Mouse (Mus musculus) testis, adult 2 months (tissue): ENCODE measurements around the gene Arid4a. TPM values are rescaled to one million over a fixed set of nuclear protein-coding genes. Genes with fewer than 3 reads are reported as not detected.

Experiments used
- H3K27ac ChIP-seq: fragments of 200-500 bp; 2 replicates; pipeline ENCODE4 v1.5.1; 2012; ENCODE audit warnings: low read depth, low read length; ENCODE audit not compliant: control insufficient read depth, insufficient read depth
- H3K27me3 ChIP-seq: fragments of 200-500 bp; 2 replicates; pipeline ENCODE4 v1.6.1; 2012; ENCODE audit warnings: mild to moderate bottlenecking, low read length, moderate library complexity; ENCODE audit not compliant: control insufficient read depth, insufficient read depth
- H3K36me3 ChIP-seq: fragments of 200-500 bp; 2 replicates; pipeline ENCODE4 v1.6.1; 2012; ENCODE audit warnings: mild to moderate bottlenecking, low read length; ENCODE audit not compliant: control insufficient read depth, insufficient read depth
- H3K4me1 ChIP-seq: fragments of 200-500 bp; 2 replicates; pipeline ENCODE4 v1.6.1; 2012; ENCODE audit warnings: low read length; ENCODE audit not compliant: control insufficient read depth, insufficient read depth
- H3K4me3 ChIP-seq: fragments of 200-500 bp; 2 replicates; pipeline ENCODE4 v1.5.1; 2012; ENCODE audit warnings: low read depth, mild to moderate bottlenecking, low read length, moderate library complexity, mixed read lengths; ENCODE audit not compliant: control insufficient read depth
- CTCF ChIP-seq: fragments of 200-500 bp; IDR thresholded peaks from 2 replicates; pipeline ENCODE4 v1.5.1; 2012; ENCODE audit warnings: low read depth, mild to moderate bottlenecking, inconsistent platforms, low read length, moderate library complexity; ENCODE audit not compliant: control insufficient read depth, insufficient read depth, insufficient replicate concordance
- POLR2A ChIP-seq: fragments of 200-500 bp; IDR thresholded peaks from 2 replicates; pipeline ENCODE4 v1.6.1; 2012; ENCODE audit warnings: low read depth, mild to moderate bottlenecking, inconsistent platforms, low read length, moderate library complexity; ENCODE audit not compliant: control insufficient read depth
- polyA plus RNA-seq: library from polyadenylated mRNA; depleted of rRNA; stranded (reverse); fragments of >200 nt; gene quantifications from 2 replicates; pipeline ENCODE4 v1.2.3, GENCODE M21; 2012

Gene Arid4a
- polyA plus RNA-seq, 1 experiment, result 3.5 TPM

GRCm38 (mm10) chr12:70974441-70975266, 41.1 kb upstream of the Arid4a start, which contains the start of gene Psma3:
Psma3 (plus strand) TSS chr12:70974621.
- no peaks in the 10 kb centered on the region; the same call in 1 of the 2 replicates for H3K4me1 ChIP-seq
- TF ChIP-seq CTCF, result no peak
- TF ChIP-seq POLR2A, result peak; percentile 92
- H3K27me3 ChIP-seq, result no peaks in the 10 kb centered on the region
- H3K4me3 ChIP-seq, result peak within 1 kb of the TSS; percentile 97
- H3K27ac ChIP-seq, result peak within 1 kb of the TSS; percentile 93
- H3K36me3 ChIP-seq, result no peaks in the 10 kb centered on the region

DNA sequence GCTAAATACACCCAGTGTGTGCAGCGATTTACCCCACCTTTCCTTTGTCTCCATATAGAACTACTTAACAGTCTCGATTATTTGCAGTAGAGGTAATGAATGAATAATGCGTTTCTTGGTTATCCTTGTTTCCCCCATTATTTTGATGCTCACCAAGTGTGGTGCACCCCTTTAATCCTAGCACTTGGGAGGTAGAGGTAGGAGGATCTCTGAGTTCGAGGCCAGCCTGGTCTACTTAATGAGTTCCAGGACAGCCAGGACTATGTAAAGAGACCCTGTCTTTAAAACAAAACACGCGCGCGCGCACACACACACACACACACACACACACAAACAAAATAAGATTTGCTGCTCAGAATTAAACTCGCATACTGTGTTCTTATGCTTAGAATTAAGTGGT, 40.4 kb upstream of the Arid4a start:
- Histone ChIP-seq H3K27ac (peak overlapping the region; percentile 93), H3K4me1 (no peaks in the 10 kb centered on the region; the same call in 1 of the 2 replicates), H3K36me3 (no peaks in the 10 kb centered on the region), H3K4me3 (peak overlapping the region; percentile 97), H3K27me3 (no peaks in the 10 kb centered on the region)
- no peak for TF ChIP-seq POLR2A

DNA sequence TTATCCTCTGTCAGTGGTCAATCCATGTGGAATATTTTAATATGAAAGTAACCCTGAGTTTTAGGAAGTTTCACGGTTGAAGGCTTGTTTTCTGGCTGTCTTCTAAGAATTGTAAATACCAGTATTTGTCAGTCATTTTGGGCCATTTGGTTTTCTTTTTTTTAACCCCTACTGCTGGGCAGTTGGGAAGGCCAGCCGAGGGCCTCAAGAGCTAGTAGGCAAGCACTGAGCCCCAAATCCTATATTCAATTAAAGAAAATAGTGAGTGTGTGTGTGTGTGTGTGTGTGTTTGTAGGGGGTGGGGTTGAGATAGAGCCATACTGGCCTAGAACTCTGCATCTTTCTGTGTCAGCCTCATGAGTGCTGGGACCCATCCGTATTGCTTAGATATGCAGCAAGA, 39.9 kb upstream of the Arid4a start:
- Histone ChIP-seq H3K4me3 (no peak overlapping the region; the same call in 1 of the 2 replicates), H3K4me1 (no peaks in the 10 kb centered on the region; the same call in 1 of the 2 replicates), H3K27ac (no peak overlapping the region), H3K27me3 (no peaks in the 10 kb centered on the region), H3K36me3 (no peaks in the 10 kb centered on the region)
- TF ChIP-seq POLR2A, result no peak
- TF ChIP-seq CTCF, result no peak

- Histone ChIP-seq H3K36me3 (no peaks in the 10 kb centered on the region; the same call in 1 of the 2 replicates), H3K27me3 (no peaks in the 10 kb centered on the region), H3K4me3 (no peak overlapping the region), H3K4me1 (no peaks in the 10 kb centered on the region; the same call in 1 of the 2 replicates), H3K27ac (no peak overlapping the region)
- TF ChIP-seq POLR2A, result no peak
- TF ChIP-seq CTCF, result no peak
Observed at GRCm38 (mm10) chr12:70978345-70978744, 37.4 kb upstream of the Arid4a start.

DNA sequence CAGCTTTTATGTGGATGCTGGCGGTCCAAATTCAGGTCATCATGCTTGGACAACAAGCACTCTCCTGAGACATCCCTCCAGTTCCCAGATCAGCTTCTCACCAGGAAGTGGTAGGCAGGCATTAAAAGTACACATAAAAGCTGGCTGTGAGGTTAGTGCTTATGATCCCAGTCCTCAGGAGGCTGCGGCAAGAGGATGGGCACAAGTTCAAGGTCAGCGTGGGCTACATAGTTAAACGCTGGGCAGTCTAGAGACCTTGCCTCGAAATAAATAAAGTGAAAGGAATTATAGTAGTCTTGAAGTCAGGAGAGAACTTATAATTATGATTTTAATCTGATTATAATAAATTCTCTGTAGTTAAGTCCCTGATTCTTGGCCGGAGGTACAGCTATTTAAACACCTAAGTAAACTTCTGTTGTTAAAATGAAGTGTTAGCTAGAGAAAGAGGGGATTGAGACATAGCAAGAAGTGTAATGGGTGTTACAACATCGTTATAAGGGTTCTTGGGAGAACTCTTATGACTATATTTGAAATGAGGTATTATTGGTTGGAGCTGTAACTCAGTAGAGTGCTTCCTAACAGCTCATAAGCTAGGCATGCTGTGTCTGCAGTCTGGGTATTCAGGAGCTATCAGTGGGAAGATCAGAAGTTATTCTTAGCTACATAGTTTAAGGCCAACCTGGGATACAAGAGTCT, 30.8 kb upstream of the Arid4a start:
- Histone ChIP-seq H3K4me1 (no peaks in the 10 kb centered on the region; the same call in 1 of the 2 replicates), H3K36me3 (peaks cover 1% of the 10 kb centered on the region), H3K4me3 (no peak overlapping the region), H3K27me3 (no peaks in the 10 kb centered on the region), H3K27ac (no peak overlapping the region)
- TF ChIP-seq CTCF, result no peak

- TF ChIP-seq CTCF (no peak), POLR2A (no peak)
- Histone ChIP-seq H3K36me3 (0 out of 2 replicates have a peak, but pooled peaks cover 1% of the 10 kb centered on the region), H3K4me3 (no peak overlapping the region), H3K4me1 (no peaks in the 10 kb centered on the region), H3K27me3 (no peaks in the 10 kb centered on the region), H3K27ac (no peak overlapping the region)
Observed at GRCm38 (mm10) chr12:70997225-70997624, 18.6 kb upstream of the Arid4a start.

DNA sequence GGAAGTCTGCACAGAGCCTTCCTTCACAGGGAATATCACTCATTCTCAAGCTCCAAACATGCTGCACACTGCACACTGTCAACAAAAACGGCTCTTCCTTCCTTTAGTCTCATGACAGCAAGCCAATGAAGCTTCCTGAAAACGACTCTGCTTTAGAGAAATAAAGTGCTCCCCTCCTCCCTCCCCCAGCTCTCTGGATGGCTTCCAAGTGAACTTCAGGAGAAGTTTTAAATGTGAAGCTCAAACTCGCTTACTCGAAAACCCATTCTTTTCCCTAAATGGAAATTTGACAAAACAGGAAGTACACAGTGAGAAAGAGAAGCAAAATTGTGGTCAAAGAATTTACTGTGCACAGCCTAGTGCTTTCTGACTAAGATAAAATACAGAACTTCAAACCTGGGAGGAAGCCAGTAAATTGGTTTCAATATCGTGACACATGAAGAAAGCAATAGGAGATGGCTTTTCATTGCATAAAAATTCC, 16.3 kb upstream of the Arid4a start:
- no peaks in the 10 kb centered on the region for H3K27me3 ChIP-seq
- no peaks in the 10 kb centered on the region for H3K4me1 ChIP-seq
- H3K36me3 ChIP-seq, result no peaks in the 10 kb centered on the region
- H3K4me3 ChIP-seq, result no peak overlapping the region
- TF ChIP-seq POLR2A, result no peak
- TF ChIP-seq CTCF, result no peak
- H3K27ac ChIP-seq, result no peak overlapping the region
